Mouse (Mus musculus) adrenal gland, postnatal 10 days (tissue): ENCODE measurements around the gene Ofcc1. TPM values are rescaled to one million over a fixed set of nuclear protein-coding genes. Genes with fewer than 3 reads are reported as not detected.

Experiments used
- DNase-seq: peaks from one replicate; pipeline ENCODE4 v3.0.0; 2021; ENCODE audit warnings: mixed read lengths
- total RNA-seq, 2 experiments: library from RNA; stranded (reverse); gene quantifications; 2 replicates each; pipeline ENCODE4 v1.2.3; 2021

Gene Ofcc1
- total RNA-seq, 2 experiments from 2014 or later = not detected

GRCm38 (mm10) chr13:39979294-39980061 is 381.8 kb downstream of the Ofcc1 start:
- no peak for DNase-seq

GRCm38 (mm10) chr13:39968349-39969016 is 392.8 kb downstream of the Ofcc1 start:
- DNase-seq = no peak

GRCm38 (mm10) chr13:39957226-39957625 is 404.0 kb downstream of the Ofcc1 start:
- DNase-seq = no peak

GRCm38 (mm10) chr13:39956017-39956416 is 405.2 kb downstream of the Ofcc1 start:
- no peak for DNase-seq
